Mouse (Mus musculus): ENCODE results near the gene St6galnac3.

Gene St6galnac3

DNA sequence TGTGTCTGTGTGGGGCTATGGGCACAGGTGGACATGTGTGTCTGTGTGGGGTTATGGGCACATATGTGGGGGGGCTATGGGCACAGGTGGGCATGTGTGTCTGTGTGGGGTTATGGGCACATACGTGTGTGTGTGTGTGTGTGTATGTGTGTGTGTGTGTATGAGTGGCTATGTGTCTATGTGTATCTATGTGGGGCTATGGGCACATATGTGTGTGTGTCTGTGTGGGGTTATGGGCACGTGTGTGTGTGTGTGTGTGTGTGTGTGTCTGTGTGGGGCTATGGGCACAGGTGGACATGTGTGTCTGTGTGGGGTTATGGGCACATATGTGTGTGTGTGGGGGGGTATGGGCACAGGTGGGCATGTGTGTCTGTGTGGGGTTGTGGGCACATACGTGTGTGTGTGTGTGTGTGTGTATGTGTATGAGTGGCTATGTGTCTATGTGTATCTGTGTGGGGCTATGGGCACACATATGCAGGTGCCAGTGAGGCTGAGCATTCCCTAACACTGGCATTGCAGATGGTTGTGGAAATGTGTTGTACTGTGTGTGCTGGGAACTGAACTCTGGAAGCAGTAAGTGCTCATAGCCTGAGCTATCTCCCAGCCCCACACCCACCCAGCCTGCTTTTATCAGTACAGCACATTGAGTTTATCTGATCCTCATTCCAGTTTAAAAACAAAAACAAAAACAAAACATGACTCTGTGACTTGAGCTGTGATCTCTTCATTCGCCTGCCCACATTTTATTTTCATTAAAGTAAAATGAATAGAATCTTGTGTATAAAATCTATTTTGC, 8.6 kb upstream of the St6galnac3 start:
- DNase-seq, result no peak

DNA sequence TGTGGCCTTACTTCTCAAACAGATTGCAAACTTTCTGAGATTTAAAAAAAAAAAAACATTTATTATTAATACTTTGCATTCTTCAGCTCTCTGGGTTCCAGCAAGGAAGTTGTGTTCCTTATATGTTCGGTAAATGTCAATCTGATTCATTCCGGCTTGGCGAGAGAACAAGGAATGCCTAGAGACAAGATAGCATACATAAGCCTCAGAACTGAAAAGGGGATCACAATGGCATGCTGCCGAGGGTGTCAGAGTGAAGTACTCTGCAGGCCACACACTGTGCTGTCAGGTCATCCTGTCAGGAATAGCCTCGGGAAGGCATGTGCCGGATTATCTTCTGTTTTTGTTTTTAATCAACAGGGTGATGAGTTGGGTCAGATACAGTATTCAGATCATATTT, 7.8 kb upstream of the St6galnac3 start:
- DNase-seq, result no peak

DNA sequence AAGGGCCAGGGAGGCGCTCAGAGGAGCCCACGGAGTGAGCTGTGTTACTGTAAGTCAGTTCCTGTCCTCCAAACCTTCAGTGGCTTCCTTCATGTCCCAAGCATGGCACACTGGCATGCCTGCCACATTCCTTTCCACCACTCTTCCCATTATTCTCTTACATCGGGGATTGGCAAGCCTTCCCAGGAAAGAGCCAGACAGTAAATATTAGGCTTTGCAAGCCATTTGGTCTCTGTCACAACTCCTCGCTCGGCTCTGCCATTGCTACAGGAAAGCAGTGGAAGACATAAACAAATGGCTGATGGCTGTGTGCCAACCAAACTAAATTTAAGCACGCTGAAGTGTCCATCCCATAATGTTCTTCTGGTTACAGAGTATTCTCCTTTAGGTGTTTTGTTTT, 7.1 kb upstream of the St6galnac3 start:
- no peak for DNase-seq

DNA sequence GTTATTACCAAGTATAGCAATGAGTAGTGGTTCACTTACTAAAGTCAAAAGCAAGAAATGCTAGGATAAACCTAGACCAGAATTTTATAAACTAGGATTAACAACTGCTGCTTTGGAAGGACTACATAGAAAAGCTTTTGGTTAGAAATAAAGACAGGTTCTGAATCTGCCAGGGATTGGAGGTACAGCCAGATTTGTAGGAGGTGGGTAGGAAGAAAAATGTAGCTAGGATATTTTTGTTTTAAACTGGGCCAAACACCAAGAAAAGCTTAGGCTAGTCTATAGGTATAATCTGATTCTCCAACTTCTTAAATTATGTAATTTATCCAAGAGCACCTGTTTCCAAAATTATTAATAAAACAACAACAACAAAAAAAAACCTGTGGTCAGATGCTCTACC, 3.6 kb upstream of the St6galnac3 start:
- no peak for DNase-seq

DNA sequence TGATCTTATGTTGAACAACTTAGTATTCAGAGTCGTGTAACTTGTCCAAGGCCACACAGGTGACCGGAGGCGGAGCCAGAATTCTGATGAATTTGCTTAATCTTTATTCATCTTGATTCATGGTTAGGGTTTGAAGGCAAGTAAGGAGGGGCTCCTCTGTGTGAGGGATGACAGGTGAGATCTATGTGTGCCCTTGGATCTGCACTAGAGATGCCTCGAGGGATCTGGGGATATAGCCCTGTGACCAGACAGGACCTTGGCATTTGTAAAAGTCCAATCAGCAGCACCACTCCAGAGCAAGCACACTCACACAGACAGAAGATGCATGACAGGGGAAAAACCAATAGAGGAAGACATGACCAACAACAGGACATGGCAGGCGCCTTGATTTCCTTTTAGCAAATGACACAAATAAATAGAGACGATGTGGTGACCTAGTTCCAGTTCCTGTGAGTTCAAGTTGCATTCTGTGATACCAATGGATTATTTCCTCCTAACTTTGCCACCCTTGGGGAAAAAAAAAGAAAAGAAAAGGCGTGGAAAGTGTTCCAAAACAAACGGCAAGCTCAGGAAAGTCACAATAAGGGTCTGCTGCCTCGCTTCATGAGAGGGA, 1.4 kb downstream of the St6galnac3 start:
- no peak for DNase-seq

DNA sequence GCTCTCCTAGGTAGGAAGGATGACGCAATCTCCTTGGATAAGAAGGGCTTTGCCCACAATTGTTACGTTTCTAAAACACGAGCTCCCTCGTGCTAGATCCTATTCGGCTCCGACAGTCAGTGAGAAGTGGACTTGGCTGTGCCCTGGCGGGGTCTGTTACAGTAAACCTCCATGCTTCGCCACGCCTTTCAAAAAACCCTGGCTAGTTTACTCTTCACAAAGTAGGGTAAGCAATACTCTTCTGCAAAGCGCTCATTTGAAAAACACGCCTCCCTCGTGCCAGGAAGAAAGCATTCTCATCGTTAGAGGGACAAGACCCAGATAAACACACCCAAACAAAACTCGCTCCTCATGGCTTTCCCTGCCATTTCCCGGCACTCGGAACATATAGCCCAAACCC, 3.4 kb downstream of the St6galnac3 start:
- no peak for DNase-seq

DNA sequence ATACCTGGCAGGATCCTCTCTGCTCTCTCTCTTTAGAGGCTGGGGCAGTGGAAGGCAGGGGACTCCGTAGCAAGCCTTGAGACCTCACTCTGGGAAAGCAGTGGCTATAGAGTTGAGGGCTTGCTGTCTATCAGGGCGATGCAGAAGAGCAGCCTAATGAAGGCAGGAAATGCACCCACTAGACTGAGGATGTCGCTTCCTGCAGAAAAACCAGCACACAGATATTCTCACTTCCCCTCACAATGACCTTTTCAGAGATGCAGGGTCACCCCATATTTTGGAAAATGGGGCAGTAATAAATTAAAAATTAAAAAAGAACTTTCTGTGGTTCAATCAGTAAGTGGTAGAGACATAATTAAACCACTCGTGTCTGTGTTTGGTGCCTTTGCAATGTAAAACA, 4.1 kb downstream of the St6galnac3 start:
- DNase-seq, result no peak

DNA sequence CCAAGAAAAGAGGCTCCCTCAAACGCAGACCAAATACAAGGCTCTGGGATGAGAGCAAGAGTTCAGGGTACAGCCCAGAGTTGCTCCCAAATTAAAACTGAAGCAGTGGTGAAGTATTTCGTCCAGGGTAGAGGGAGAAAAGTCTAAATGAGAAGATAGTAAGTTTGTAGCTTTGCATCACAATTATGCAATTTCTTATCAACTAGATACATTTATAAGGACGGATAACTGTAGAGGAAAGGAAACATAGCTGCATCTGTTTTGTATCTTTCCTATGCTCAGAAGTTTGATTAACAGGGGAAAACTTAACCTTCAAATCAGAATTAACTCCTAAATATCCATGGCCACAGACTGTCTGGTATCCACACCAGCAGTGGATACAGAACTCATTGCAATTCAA, 4.7 kb downstream of the St6galnac3 start:
- no peak for DNase-seq

DNA sequence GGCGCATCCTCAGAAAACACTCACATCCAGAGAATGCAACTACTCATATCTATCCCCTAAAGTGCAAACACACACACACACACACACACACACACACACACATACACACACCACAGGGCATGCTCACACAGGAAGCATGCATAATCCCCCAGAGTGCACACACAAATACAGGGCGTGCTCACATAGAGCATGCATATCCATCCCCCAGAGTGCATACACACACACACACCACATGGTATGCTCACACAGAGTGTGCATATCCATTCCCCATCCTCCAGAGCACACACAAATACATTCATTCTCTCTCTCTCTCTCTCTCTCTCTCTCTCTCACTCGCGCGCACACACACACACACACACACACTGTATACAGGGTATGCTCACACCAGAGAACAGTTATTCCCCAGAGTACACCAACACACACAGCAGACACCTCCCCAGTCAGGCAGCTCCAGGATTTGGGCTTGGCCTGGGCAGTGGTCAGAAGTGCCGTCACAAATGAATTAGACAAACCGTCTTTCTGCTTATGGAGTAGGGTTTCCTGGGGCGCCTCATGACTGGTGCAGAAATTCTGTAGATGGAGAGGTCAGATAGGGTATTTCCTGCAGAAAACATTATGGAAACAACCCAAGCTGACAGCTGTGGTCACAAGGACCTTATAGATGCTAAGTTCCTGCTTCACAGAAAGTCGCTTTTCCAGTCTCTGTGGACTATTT, 5.6 kb downstream of the St6galnac3 start:
- no peak for DNase-seq

DNA sequence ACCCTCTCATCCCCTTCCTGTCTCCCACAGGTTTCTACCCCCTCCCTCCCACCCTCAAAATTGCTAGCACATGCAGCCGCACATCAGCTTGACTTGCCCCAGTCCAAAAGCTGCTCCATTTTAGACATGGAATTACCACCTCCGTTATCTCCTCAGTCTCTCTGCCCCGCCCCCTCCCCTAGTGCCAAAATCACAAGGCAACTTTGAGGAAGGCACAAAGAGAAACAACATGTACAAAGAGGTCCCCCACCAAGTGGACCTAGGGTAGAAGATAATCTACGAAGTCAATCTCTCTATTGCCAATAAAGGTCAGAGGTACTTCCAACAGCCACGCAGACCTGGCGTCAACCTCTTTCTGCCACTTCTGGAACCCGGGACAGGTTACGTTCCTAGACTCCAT, 6.2 kb downstream of the St6galnac3 start:
- DNase-seq, result no peak

DNA sequence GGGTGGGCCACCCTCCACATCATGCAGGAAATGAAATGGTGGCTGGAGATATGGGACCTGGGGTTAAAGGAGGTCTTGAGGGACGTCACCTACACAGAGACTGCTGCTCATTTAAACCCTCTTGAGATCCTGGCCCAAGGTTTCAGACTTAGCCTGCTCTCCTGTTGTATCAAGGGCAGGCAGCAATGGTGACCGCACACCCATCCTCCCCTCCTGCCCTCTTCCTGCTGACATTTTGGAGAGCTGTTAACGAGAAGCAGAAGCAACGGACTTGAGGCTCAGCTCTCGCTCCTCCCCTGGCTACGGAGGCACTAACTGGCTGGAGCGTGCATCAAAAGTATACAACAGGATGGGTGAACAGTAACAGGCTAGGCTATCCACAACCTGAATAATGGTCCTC, 7.2 kb downstream of the St6galnac3 start:
- no peak for DNase-seq

DNA sequence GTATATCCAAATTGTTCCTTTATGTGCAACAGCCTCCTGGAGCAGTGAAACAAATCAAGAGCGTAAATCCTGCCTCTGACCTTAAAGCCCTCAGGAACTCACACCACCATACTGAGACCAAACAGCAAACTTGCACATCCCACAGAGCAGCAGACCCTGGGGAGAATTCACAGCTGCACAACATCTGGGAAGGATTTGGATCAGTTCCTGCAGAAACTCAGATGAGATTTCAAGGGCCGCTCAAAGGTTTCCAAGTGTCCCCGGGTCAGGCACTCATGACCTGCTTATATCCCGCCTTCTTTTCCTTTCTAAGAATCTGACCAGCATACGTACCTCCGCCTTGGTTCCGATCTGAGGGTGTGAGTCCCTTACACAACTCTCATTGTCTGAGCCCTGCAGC, 9.3 kb downstream of the St6galnac3 start:
- DNase-seq, result no peak

DNA sequence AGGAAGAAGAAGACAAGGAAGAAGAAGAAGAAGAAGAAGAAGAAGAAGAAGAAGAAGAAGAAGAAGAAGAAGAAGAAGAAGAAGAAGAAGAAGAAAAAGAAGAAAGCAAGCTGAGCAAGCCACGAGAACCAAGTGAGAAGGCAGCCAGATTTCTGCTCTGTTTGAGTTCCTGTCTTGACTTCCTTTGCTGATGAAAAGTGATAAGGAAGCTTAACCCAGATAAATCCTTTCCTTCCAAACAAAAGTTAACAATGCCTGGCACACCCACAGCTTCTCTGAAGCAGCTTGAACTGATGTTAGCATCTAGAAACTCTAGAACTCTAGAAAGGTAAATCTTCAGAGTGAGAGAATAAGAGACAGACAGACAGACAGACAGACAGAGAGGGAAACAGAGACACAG, 14.4 kb downstream of the St6galnac3 start:
- DNase-seq, result no peak

DNA sequence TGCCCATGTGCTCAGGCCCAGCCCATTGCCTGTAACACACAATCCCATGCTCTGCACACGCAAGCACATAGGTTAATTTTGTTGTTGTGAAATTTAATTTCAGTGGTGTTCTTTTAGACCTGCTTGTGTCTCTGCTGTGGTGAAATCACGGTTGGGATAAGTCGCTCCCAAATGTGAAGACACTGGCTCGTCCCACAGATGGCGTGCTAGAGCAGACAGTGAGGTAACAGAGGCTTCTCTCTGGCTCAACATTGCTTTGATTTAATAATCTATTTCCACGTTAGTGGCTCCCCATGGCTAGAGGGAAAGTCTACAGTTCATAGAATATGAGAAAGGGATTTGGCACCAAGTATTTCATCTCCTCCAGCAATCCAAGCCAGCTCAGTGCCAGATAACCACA, 17.3 kb downstream of the St6galnac3 start:
- DNase-seq, result no peak

DNA sequence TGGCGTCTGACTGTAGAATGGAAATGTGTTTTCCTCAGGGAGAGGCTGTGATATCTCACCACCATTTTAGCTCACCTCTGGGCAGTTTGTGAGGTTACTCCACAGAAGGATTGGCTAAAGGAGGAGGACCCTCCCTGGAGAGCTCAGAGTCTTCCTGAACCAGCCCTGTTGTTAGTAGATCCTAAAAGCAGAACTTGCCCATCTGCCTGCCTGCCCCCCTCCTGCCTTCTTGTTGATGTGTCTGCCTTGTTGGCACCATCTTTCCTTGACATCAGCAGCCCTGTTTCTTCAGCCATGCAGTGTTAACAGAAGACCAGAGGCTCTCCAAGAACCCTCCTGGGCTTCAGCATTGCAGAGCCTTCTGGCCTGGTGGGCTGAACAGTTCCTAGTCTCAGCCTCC, 18.1 kb downstream of the St6galnac3 start:
- DNase-seq, result no peak

DNA sequence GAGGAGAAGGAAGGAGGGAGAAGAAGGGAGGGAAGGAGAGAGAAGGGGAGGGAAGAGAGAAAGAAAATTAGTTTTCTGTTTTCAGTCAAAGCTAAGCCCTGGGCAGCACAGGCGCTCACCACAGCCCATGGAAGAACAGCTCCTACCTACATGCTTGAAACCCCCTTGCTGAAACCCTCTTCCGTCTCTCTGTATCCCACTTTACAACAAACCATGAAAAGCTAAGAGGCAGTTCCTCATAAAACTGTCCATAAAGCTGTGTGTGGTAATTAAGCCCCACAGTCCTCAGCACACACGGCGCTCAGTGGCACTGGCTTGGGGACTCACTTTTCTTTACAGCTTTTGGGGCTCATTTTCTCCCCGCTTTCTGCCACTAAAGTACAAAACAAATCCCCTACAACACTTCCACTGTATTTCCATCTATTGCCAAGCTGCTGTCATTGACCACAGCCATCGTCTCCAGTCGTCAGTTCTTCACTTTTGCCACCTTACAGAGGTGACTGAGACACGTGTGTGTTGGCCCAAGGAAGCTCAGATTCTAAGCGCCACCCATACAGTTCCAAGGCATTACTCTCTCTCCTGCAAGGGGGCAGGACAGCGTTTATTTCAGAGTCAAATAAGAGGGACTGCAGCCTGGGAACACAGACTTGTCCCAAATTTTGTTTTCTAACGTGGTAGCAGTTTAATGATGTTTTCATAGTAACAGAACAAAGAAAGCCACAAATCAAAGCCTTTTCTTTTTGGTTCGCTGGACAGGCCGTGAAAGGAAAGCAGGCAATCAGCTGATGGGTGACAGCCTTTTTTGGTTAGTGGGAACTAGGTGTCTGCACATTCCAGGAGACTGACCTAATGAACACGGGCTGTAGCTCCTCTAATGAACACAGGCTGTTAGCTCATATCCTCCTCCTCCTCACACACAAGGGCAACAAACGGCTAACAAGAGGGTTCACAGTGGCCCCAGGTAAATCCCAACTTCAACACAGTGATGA, 22.9 kb downstream of the St6galnac3 start:
- DNase-seq, result no peak

DNA sequence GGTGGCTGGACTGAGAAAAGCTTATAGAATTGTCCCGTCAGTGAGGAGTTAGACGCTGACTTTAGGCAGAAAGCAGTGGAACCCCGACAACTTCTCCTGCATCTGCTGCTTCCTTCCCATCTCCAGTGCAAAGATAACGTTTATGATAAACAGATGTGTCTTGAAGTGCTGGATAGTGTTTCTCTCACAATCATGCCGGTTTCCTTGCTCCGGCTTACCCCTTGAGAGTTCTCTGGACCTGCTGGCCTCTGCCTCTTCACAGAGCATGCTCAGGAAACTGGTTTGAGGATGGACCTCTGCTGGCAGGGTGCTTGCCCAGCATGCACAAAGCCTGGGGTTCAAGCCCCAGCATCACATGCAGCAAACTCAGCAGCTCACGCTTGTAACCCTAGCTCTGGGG, 23.8 kb downstream of the St6galnac3 start:
- no peak for DNase-seq

DNA sequence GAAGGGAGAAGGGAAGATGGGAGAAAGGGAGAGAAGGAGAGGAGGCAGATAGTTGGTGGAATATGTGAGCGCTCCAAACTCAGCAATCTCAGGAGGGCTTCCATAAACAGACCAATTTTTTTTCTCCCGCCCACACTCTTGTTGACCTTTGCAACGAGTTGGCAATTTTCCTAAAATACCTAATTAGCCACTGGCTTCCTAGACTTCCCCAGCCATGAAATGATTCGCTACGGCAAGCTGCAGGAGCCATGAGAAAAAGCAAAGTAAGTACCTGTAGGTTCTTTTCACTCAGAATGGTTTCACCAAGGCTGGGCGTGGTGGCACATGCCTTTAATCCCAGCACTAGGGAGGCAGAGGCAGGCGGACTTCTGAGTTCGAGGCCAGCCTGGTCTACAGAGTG, 25.9 kb downstream of the St6galnac3 start:
- no peak for DNase-seq

DNA sequence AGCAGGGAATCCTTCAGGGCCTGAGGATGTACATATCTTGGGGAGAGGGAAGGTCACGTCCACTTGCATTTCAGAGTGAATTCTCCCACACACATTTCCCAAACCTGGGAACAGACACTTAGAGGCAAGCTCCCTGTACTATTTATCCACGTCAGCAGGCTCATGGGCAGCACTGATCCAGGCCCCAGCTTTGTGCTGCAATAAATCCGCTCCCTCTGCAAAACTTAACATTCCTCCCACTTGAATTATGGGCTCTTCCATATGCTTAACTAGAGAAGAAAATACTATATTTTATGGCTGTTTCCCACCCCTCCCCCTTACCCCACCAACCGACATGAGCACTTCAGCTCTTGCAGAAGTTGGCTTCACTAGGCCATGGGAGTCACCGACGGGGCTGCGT, 32.0 kb downstream of the St6galnac3 start:
- no peak for DNase-seq

DNA sequence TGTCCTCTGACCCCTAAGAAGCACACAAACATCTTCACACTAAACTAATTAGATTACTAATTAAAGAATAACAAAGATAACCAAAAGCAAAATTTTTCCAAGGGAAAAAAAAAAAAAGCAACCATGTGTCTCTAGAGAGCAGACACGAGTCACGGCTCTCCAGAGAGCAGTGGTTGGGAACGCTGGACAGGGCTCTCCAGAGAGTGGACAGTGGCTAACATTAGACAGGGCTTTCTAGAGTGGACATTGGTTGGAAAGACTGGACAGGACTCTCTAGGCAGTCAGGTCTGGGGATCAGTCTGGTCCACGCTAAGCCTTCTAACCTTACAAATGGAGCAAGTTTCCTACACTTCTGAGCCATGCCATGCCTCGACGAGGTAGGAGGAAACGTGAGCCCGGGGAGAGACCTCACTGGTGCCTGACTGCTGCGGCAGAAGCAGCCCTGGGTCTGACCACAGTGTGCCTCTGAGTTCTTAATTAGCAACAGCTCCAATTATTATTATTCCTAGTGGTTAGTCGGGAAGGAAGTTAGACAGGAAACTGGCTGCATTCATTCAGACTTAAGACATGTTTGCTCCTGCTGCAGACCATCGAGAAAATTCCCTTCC, 32.7 kb downstream of the St6galnac3 start:
- DNase-seq, result no peak

DNA sequence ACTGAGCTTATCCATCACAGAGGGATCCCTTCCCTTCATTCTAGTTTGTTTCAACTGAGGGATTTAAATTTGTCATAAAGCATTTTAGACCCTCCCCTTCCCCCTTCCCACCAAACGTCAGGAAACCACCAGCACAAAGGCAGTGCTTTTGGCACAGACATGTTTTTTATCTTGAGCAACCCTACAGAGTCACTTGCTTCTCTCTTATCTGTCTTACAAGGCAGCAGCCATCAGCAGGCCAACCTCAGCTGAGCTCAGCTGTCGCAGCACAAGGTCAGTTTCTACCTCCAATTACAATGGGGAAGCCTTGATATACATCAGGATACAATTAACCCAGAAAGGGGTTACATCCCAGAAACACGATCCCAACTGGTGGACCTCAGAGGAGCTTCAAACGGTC, 33.4 kb downstream of the St6galnac3 start:
- no peak for DNase-seq

DNA sequence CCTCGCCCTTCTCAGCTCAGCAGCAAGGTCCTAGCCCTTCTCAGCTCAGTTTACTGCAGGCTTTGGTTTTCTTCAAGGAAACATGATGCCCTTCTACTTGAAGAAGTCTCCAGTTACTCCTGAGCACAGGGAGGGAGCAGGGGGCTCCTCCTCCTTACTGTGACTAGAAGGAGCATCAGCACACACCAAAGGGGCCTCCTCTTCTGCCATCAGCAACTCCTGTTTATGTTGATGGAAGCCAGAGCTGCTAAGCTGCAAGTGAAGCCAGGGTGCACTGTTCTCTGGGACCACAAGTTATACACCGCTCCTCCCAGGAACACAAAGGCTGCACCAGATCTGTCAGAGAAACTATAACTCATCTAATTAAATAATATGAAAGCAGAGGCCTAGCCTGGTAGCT, 34.4 kb downstream of the St6galnac3 start:
- no peak for DNase-seq
